Mouse (Mus musculus): ENCODE data around the gene Repin1. TPM values are rescaled to one million over a fixed set of nuclear protein-coding genes. Genes with fewer than 3 reads are reported as not detected.

Gene Repin1
- polyA plus RNA-seq (2014; fragmentation: Nextera tagmentation; extraction: Ambion mirVana) = 23.1 and 23.4 TPM in 2 replicates

DNA sequence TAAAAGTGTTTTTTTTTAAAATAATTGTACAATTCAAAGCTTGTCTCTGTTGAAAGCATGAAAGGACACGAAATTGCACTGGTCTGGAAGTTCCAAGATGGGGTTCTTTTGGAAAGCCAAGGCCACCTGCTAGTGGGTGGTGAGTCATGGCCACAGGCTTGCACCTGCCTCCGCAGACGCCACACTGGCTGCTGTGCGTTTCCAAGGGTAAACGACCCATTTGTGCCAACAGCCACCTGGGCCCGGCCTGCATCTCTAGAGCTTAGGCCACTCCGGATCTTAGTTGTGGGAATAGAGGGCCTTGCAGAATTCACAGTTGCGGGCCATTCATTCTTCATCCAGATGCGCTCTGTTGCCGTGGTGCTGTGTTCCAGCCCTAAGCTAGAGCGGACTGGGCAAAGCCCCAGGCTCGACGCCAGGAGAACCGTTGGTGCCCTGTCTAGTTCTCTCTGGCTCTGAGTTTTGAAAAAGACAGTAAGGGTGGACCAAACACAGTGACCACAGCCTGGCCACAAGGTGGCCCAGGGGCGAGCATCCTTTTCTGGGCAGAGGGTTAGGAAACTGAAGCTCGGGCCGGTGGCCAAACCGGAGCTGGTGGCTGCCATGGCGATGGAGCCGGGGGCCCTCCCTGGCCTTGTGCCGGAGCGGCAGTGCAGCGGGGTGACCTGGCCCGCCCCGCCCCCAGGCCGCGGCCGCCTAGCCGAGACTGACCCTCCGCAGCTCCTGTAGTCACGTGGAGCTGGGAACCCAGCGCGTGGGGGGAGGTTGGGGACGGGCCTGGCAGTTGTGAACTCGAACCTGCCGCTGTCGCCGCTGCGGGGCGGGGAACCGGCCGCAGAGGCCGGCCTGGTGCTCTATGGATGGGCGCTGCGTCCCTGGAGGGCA, at the start of gene Repin1, which contains the start of gene Gm44965:
Gene Repin1, plus strand, starts transcription at position 726 of the 885 bp plus-strand sequence.
Gene Gm44965, plus strand, starts transcription at position 784 of the 885 bp plus-strand sequence.
- Histone ChIP-seq H3K9ac (ENCODE audit: low read depth, low read length) (peak within 1 kb of the TSS; percentile 90), H3K27me3 (replicated peaks; ENCODE audit: control insufficient read depth, insufficient read depth, low read length) (no peaks in the 10 kb centered on the region), H3K9me3 (ENCODE audit: control insufficient read depth, low read length) (peaks cover 25% of the 10 kb centered on the region), H3K36me3 (ENCODE audit: control insufficient read depth, insufficient read depth, low read length) (peaks cover 28% of the 10 kb centered on the region), H3K4me2 (ENCODE audit: low read depth, low read length) (peak within 1 kb of the TSS; percentile 84), H3K4me1 (ENCODE audit: control insufficient read depth, insufficient read depth, low read length) (peaks cover 14% of the 10 kb centered on the region), H3K27ac (replicated peaks; ENCODE audit: low read depth, low read length) (peak within 1 kb of the TSS; percentile 79; the same call in 1 of the 2 replicates), H3K4me3 (ENCODE audit: low read depth, low read length) (peak within 1 kb of the TSS; percentile 88)
- 13% methylated on average over 25 of the region's 45 CpGs for WGBS
- ATAC-seq (ENCODE audit: low read depth) = peak; percentile 93
- DNase-seq (ENCODE audit: low spot score) = peak; percentile 93

DNA sequence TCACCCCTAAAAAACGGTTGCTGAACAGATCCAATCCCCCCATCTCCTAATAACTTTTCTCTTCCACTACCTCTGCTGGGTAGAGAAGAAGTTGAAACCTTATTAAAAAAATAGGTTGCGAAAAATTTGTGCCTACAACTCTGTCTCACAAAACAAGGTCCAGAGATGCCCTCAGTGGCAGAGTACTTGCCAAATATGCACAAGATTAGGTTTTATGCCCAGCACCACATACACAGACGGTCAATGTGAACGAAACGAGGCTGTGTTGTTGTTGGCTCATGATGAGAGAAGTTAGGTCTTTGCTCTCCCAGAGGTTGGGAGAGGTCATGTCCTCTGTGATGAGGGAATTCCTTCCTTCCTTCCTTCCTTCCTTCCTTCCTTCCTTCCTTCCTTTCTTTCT, 48.4 kb upstream of the Repin1 start:
- ATAC-seq (ENCODE audit: low read depth) (no peak), DNase-seq (ENCODE audit: low spot score) (no peak)
- Histone ChIP-seq H3K4me2 (ENCODE audit: low read depth, low read length) (no peak overlapping the region), H3K4me3 (ENCODE audit: low read depth, low read length) (no peak overlapping the region), H3K9ac (ENCODE audit: low read depth, low read length) (no peak overlapping the region), H3K36me3 (ENCODE audit: control insufficient read depth, insufficient read depth, low read length) (no peaks in the 10 kb centered on the region), H3K27me3 (replicated peaks; ENCODE audit: control insufficient read depth, insufficient read depth, low read length) (no peaks in the 10 kb centered on the region), H3K4me1 (ENCODE audit: control insufficient read depth, insufficient read depth, low read length) (peaks cover 11% of the 10 kb centered on the region; the same call in 1 of the 2 replicates), H3K9me3 (ENCODE audit: control insufficient read depth, low read length) (no peaks in the 10 kb centered on the region), H3K27ac (replicated peaks; ENCODE audit: low read depth, low read length) (no peak overlapping the region)
- 67% methylated on average over 5 of the region's 5 CpGs for WGBS

DNA sequence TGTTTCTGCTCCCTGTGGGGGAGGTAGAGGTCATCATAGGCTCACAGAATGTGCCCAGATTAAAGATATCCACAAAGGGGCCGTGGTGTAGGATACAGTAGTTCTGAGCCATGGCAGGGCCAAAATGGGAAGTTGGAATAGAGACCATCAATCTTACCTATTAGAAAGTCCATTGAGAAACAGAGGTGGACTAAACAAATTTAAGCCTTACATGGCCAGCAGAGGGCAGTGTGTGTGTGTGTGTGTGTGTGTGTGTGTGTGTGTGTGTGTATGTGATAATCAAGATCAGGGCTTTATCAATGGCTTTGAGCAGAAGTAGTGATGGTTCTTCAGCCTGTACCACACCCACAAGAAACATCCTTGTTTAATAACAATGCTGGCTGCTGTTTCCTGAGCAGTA, 47.4 kb upstream of the Repin1 start:
- Histone ChIP-seq H3K27ac (replicated peaks; ENCODE audit: low read depth, low read length) (no peak overlapping the region), H3K27me3 (replicated peaks; ENCODE audit: control insufficient read depth, insufficient read depth, low read length) (no peaks in the 10 kb centered on the region), H3K4me1 (ENCODE audit: control insufficient read depth, insufficient read depth, low read length) (peaks cover 10% of the 10 kb centered on the region; the same call in 1 of the 2 replicates), H3K9ac (ENCODE audit: low read depth, low read length) (no peak overlapping the region), H3K9me3 (ENCODE audit: control insufficient read depth, low read length) (no peaks in the 10 kb centered on the region), H3K36me3 (ENCODE audit: control insufficient read depth, insufficient read depth, low read length) (no peaks in the 10 kb centered on the region), H3K4me3 (ENCODE audit: low read depth, low read length) (no peak overlapping the region), H3K4me2 (ENCODE audit: low read depth, low read length) (no peak overlapping the region)
- DNase-seq (ENCODE audit: low spot score) (peak; percentile 25), ATAC-seq (ENCODE audit: low read depth) (no peak)
- WGBS = 63% methylated on average over 1 of the region's 1 CpGs

DNA sequence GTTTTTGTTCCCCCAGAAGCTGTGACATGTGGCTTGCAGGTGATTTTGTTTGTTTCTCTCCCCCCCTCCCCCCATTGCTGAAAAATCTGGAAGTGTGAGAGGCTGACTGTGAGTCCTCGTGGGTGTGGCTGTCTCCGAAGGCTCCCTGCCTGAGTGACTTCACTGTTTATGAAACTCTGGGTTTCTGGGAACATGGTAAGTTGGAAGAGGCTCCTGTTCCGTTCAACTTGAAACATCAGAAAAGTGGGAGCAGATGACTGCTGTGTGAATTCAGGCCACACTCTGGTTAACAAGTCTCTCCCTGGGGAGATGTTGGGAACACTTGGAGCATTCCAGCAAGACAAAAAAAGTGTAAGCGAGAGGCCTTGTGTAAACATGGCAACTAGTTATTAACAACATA, 46.8 kb upstream of the Repin1 start:
- peaks cover 4% of the 10 kb centered on the region; the same call in 1 of the 2 replicates for H3K4me1 ChIP-seq (ENCODE audit: control insufficient read depth, insufficient read depth, low read length)
- H3K9me3 ChIP-seq (ENCODE audit: control insufficient read depth, low read length) = no peaks in the 10 kb centered on the region
- no peak overlapping the region for H3K27ac ChIP-seq (replicated peaks; ENCODE audit: low read depth, low read length)
- H3K9ac ChIP-seq (ENCODE audit: low read depth, low read length) = no peak overlapping the region
- DNase-seq (ENCODE audit: low spot score) = peak; percentile 30
- no peaks in the 10 kb centered on the region for H3K27me3 ChIP-seq (replicated peaks; ENCODE audit: control insufficient read depth, insufficient read depth, low read length)
- ATAC-seq (ENCODE audit: low read depth) = no peak
- WGBS = 30% methylated on average over 4 of the region's 4 CpGs
- H3K36me3 ChIP-seq (ENCODE audit: control insufficient read depth, insufficient read depth, low read length) = no peaks in the 10 kb centered on the region
- H3K4me2 ChIP-seq (ENCODE audit: low read depth, low read length) = no peak overlapping the region
- no peak overlapping the region for H3K4me3 ChIP-seq (ENCODE audit: low read depth, low read length)

DNA sequence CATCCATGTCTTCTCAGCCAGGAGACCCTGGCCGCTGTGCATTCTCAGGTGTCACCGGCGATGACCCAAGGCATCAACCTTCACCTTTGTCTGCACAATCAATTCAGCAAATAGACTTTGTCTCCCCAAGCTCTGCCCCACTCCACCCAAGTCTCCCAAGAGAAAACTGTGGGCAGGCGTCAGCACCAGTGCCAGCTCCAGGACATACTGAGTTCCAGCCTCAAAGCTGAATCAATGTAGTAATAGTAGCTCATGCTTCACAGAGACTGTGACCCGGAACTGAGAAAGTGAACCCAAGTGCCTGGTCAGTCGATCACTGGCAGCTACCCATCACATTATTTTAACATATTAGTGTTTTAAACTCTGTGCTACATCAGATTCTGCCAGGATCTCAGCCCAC, 45.4 kb upstream of the Repin1 start:
- WGBS = 87% methylated on average over 6 of the region's 6 CpGs
- no peak overlapping the region for H3K27ac ChIP-seq (replicated peaks; ENCODE audit: low read depth, low read length)
- H3K36me3 ChIP-seq (ENCODE audit: control insufficient read depth, insufficient read depth, low read length) = no peaks in the 10 kb centered on the region
- H3K4me1 ChIP-seq (ENCODE audit: control insufficient read depth, insufficient read depth, low read length) = no peaks in the 10 kb centered on the region
- ATAC-seq (ENCODE audit: low read depth) (no peak), DNase-seq (ENCODE audit: low spot score) (no peak)
- no peak overlapping the region for H3K4me3 ChIP-seq (ENCODE audit: low read depth, low read length)
- no peak overlapping the region for H3K4me2 ChIP-seq (ENCODE audit: low read depth, low read length)
- H3K27me3 ChIP-seq (replicated peaks; ENCODE audit: control insufficient read depth, insufficient read depth, low read length) = no peaks in the 10 kb centered on the region
- H3K9ac ChIP-seq (ENCODE audit: low read depth, low read length) = no peak overlapping the region
- H3K9me3 ChIP-seq (ENCODE audit: control insufficient read depth, low read length) = no peaks in the 10 kb centered on the region

DNA sequence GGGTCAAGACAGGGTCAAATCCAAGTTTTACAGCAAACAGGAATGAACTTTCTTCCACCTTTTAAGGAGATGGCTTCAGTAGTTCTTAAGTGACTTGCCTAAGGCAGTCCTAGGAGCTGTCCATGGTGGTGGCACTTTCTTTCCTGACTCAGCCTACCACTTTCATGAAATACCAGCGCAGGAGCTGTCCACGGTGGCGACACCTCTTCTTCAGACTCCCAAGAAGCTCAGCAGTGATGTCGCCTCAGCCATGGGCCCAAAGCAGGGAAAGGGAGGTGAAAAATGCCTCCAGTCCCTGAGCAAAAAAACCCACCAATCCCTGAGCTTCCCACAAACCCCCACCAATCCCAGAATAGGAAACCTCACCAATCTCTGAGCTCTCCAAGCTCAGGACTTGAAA, 40.8 kb upstream of the Repin1 start:
- Histone ChIP-seq H3K27ac (replicated peaks; ENCODE audit: low read depth, low read length) (no peak overlapping the region), H3K9ac (ENCODE audit: low read depth, low read length) (no peak overlapping the region), H3K4me1 (ENCODE audit: control insufficient read depth, insufficient read depth, low read length) (peaks cover 13% of the 10 kb centered on the region; the same call in 1 of the 2 replicates), H3K36me3 (ENCODE audit: control insufficient read depth, insufficient read depth, low read length) (0 out of 2 replicates have a peak, but pooled peaks cover 5% of the 10 kb centered on the region), H3K9me3 (ENCODE audit: control insufficient read depth, low read length) (no peaks in the 10 kb centered on the region), H3K4me3 (ENCODE audit: low read depth, low read length) (no peak overlapping the region), H3K27me3 (replicated peaks; ENCODE audit: control insufficient read depth, insufficient read depth, low read length) (no peaks in the 10 kb centered on the region), H3K4me2 (ENCODE audit: low read depth, low read length) (no peak overlapping the region)
- WGBS = 57% methylated on average over 4 of the region's 4 CpGs
- DNase-seq (ENCODE audit: low spot score) = peak; percentile 62
- no peak for ATAC-seq (ENCODE audit: low read depth)

DNA sequence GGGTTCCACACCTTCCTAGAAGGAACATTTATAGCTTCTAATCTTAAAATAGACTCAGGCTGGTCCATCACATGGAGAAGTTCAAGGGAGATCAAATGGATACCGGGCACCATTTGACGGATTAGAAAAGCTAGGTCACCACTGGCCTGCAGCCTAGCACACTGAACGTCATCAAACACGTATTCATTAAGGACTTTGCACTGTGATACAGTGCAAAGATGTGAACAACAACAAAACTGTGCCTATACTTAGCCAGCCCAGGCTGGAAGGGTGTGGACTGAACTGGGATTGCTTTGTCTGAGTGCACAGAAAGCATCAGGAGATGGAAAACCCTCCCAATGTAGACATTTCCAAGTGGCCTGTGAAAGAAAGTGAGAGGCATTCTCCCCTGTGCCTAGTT, 39.9 kb upstream of the Repin1 start:
- peak overlapping the region; percentile 72 for H3K9ac ChIP-seq (ENCODE audit: low read depth, low read length)
- peak overlapping the region; percentile 79 for H3K4me2 ChIP-seq (ENCODE audit: low read depth, low read length)
- 85% methylated on average over 4 of the region's 4 CpGs for WGBS
- H3K36me3 ChIP-seq (ENCODE audit: control insufficient read depth, insufficient read depth, low read length) = 0 out of 2 replicates have a peak, but pooled peaks cover 5% of the 10 kb centered on the region
- no peaks in the 10 kb centered on the region for H3K27me3 ChIP-seq (replicated peaks; ENCODE audit: control insufficient read depth, insufficient read depth, low read length)
- H3K9me3 ChIP-seq (ENCODE audit: control insufficient read depth, low read length) = no peaks in the 10 kb centered on the region
- H3K4me1 ChIP-seq (ENCODE audit: control insufficient read depth, insufficient read depth, low read length) = peaks cover 13% of the 10 kb centered on the region; the same call in 1 of the 2 replicates
- ATAC-seq (ENCODE audit: low read depth) (no peak), DNase-seq (ENCODE audit: low spot score) (no peak)
- peak overlapping the region; percentile 96 for H3K27ac ChIP-seq (replicated peaks; ENCODE audit: low read depth, low read length)
- H3K4me3 ChIP-seq (ENCODE audit: low read depth, low read length) = peak overlapping the region; percentile 49

DNA sequence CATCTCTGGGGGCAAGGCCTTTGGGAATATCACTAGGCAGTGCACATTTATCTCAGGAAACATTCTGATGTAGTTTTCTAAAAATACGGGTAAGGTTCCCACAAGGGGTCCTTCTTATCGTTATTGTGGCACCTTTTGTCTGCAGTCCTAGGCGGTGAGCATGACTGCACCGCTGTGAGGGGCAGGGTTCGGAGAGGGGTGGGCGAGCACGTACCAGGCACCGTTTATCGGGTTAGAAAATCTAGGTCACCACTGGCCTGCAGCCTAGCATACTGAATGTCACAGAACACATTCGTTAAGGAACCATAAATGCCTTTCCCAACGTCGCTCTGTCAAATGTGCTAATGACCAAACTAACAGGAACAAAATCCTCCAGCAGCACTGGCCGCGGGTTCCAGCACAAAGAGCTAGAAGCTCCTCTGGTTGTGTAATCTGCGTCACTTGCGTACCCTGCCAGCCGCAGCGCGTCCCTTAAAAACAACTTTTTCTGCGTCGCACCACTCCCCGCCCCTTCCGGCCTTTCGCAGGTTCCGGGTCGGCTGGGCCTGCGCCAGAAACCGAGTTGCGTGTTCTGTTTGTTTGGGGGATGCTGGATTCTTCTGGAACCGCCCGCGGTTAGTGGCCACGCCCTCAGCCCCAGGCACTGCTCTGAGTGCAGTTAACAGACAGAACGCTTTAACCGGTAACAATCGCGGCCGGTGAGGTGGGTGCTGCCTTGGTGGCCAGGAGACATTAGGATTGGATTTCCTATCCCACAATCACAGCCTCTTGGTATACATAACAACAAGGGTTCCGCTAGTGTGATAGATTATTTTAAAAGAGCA, 39.2 kb upstream of the Repin1 start, which contains the start of gene Lrrc61:
Gene Lrrc61, plus strand, starts transcription at position 517 of the 824 bp plus-strand sequence.
- H3K27ac ChIP-seq (replicated peaks; ENCODE audit: low read depth, low read length) = peak within 1 kb of the TSS; percentile 96
- H3K9me3 ChIP-seq (ENCODE audit: control insufficient read depth, low read length) = no peaks in the 10 kb centered on the region
- no peaks in the 10 kb centered on the region for H3K27me3 ChIP-seq (replicated peaks; ENCODE audit: control insufficient read depth, insufficient read depth, low read length)
- peak; percentile 92 for ATAC-seq (ENCODE audit: low read depth)
- DNase-seq (ENCODE audit: low spot score) = peak; percentile 98
- H3K4me3 ChIP-seq (ENCODE audit: low read depth, low read length) = peak within 1 kb of the TSS; percentile 49
- H3K36me3 ChIP-seq (ENCODE audit: control insufficient read depth, insufficient read depth, low read length) = 0 out of 2 replicates have a peak, but pooled peaks cover 5% of the 10 kb centered on the region
- WGBS = under 1% methylated on average over 39 of the region's 39 CpGs
- H3K4me1 ChIP-seq (ENCODE audit: control insufficient read depth, insufficient read depth, low read length) = peaks cover 13% of the 10 kb centered on the region; the same call in 1 of the 2 replicates
- peak within 1 kb of the TSS; percentile 79 for H3K4me2 ChIP-seq (ENCODE audit: low read depth, low read length)
- peak within 1 kb of the TSS; percentile 72 for H3K9ac ChIP-seq (ENCODE audit: low read depth, low read length)
